Mouse (Mus musculus) urinary bladder, postnatal 4 days (tissue): ENCODE measurements at regions not wholly inside any gene's neighbourhood (a gene's known extent, or its start where the extent isn't known, plus 50 kb on each side); places are given as distances from the start of the nearest gene placed in this dataset.
A peak's percentile ranks its signal among the peaks of the same experiment; 100 is the strongest.

Source experiments
- DNase-seq, 2 experiments: peaks; one replicate each; pipeline ENCODE4 v3.0.0; 2021 to 2022; ENCODE audit warnings: low spot score in 2 of 2

GRCm38 (mm10) chr10:91314441-91314840 is 133.3 kb upstream of the Tmpo start:
- no peak for DNase-seq

GRCm38 (mm10) chr10:91313316-91313715 is 132.2 kb upstream of the Tmpo start:
- DNase-seq, result no peak

DNA sequence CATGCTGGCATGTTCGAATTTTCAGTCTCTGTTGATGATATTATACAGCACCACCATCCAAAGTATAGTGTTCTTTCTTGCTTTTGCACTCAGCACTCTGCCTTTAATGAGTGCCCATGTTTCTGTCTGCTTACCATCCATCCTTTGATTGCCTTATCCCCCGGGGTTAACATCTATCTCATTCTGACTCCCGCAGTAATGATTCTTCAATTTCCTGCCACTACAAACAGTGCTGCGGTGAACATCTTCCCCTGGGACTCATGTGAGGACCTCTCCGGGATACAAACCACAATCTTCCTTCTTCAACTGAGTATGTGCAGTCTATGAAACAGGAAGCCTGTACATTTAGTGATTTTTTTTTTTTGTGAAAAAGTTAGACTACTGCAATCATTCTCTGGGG is 131.8 kb upstream of the Tmpo start:
- no peak for DNase-seq

GRCm38 (mm10) chr10:91300067-91300466 is 119.0 kb upstream of the Tmpo start:
- DNase-seq, result no peak

DNA sequence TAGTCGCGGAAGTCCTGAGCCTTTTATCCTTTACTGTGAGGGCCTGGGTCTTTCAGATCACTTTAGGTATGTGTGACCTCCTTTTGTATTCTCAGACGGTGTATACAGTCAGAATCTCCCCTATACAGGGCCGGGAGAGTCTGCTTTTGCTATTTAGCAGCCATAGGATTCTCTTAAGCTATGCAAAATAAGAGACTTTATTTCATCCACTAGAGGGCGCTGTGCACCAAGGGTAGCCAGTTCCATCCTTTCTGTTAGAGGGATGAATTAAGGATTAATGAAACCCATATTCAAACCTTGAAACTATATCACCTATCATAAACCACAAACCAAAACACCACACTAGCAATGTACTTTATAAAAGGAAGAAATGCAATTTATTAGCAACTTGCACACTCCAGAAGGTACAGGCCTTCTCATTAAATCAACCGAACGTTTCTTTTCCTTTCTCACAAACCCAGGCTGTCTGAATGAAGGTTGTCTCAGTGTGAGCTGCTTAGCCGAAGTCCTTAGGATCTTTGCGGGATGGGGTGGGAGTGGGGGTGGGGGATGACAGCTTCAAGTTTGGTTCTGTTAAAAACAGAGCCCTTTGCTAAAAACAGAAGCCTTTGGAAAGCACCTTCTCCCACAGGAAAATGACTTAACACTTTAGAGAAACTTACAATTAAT is 116.8 kb upstream of the Tmpo start:
- DNase-seq, result no peak

DNA sequence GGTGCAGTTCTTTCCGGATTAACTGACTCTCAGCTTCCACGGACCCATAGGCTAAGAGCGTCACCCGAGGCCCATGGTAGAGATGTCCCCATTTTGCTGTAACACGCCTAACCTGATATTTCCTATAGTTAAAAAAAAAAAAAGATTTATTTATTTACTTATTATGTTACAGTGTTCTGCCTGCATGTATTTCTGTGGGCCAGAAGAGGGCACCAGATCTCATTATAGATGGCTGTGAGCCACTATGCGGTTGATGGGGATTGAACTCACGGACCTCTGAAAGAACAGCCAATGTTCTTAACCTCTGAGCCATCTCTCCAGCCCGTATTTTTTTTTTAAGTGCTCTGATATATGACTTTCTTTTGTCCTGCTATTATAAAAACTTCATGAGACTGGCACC is 114.2 kb upstream of the Tmpo start:
- no peak for DNase-seq

DNA sequence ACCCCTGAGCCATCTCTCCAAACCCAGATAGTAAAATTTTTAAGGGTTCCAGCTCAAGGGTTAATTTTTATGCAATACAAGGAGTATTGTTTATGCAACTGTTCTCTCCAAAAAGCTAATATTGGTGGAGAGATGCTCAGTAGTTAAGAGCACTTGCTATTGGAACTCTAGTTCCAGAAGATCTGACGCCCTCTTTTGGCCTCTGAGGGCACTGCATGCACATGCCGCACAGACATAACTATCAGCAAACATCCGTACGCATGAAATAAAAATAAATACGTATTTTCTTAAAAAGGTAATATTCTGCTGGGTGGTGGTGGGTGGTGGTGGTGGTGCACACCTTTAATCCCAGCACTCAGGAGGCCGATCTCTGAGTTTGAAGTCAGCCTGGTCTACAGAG is 112.1 kb upstream of the Tmpo start:
- no peak for DNase-seq

GRCm38 (mm10) chr10:91284259-91284658 is 103.1 kb upstream of the Tmpo start:
- no peak for DNase-seq

DNA sequence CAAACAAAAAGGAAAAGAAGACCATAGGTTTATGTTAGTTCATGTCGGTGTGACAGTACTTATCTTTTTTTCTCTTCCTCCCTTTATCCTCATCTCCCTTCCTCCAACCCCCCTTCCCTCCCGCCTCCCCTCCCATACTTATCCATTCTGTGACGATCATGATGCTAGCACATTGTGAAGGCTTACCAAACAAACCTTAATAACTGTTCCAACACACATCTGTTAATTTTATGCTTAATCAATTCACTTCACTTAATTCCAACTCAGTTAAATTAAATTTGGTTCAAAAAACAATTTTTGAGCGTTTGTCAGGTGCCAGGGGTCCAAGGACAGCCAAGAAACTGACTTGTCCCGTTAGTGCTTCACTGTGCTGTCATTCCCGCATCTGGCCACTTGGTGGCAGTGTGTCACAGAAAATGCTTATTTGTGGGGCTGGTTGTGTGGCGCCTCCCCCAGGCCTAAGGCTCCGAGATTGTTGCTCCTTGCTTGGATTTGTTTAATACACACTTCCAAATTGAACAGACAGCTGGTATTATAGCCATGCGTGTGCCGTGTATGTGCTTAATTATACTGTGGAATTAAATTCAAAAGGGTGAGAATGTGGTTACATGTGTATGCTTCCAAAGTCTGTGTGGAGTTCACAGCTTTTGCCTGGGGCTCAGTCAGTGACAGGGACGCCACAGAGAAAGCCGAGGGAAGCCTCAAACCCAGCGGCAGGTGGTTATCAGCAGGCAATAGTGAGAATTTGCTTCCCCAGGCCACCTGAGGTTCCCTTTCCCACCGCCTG is 90.0 kb upstream of the Tmpo start:
- peak; percentile 74 to 86 for DNase-seq

GRCm38 (mm10) chr10:91270268-91270954 is 89.3 kb upstream of the Tmpo start:
- peak; percentile 64 to 71 for DNase-seq

- DNase-seq, result peak in 1 of 2 experiments; percentile 22
Measured at GRCm38 (mm10) chr10:91267886-91268285, 86.8 kb upstream of the Tmpo start.

DNA sequence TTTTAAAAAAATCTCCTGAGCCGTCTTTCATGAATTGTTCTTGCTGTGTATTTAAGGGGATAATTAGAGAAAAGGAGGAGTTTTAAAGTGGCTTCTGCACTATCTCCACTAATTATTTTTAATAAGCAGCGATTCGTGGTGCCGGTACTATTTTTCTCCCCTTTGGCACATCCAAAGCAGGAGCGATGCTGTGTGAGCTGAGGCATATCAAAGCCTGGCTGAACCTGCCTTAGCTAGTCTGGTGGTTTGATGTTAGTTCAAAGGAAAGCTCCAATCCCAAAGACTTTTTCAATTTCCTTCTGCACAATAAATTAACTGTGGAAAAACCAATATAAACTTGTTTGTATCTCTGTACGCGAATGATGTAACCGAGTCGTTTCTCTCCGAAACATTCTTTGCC is 79.3 kb upstream of the Tmpo start:
- DNase-seq, result no peak

GRCm38 (mm10) chr10:91249681-91250195 is 68.6 kb upstream of the Tmpo start:
- no peak for DNase-seq

DNA sequence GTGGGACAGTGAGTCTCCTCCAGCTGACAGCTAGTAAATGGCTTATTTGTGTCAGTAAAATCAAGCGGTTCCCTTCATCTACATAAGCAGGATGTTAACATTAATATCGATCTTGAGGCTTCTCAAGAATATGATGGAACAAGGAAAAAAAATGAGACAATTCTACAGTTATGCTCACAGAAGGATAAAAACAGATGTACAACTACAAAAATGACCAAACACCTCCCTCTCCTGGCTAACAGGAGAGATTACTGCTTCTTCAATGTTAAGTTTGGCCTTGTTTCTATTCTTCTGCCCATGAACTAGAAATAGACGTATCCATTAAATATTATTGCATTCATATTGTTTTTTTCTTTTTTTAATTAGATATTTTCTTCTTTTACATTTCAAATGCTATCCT is 63.2 kb upstream of the Tmpo start:
- no peak for DNase-seq

DNA sequence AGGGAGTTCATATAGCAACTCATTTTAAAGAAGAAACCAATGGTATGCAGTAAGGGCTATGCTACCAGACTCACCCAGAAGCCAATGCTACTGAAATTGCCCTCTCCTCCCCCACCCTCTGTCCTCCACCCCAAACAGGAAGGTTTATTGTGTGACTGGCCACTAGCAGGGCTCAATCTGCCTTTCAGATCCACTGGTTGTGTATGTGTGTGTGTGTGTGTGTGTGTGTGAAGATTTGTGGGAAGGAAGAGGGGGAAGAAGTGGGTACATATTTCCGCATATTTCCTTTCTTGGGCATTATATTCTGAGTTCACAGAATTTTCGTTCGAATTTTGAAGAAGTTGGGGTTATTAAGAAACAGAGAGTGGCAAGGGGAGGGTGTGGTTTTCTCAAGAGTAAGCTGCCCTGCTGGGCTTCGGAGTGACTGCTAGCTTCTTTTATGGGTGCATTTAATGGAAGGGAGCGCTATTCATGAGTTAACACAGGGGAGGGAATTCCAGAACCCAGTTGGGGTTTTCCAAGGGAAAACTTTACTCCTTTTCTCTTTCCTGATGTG is 61.5 kb upstream of the Tmpo start:
- no peak for DNase-seq

DNA sequence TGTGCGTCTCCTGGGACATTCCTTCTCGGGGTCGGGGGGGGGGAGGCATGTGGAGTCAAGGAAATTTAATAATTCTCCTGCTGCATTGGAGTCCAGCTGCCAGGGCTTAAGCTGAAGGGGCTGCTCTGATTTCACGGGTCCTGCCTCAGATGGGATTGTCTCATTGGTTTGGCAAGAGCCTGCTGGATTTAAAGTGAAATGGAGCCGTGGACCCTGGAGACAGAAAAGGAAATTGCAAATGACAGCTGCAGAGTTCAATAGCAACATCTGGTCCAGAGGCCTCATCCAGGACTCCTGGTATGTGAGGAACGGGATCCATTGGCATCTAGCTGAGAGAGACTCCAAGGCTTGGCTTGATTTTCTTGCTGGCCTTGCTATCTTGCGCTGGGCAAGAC is 60.5 kb upstream of the Tmpo start:
- no peak for DNase-seq

GRCm38 (mm10) chr10:91240856-91241610 is 59.9 kb upstream of the Tmpo start:
- peak; percentile 69 to 75 for DNase-seq

DNA sequence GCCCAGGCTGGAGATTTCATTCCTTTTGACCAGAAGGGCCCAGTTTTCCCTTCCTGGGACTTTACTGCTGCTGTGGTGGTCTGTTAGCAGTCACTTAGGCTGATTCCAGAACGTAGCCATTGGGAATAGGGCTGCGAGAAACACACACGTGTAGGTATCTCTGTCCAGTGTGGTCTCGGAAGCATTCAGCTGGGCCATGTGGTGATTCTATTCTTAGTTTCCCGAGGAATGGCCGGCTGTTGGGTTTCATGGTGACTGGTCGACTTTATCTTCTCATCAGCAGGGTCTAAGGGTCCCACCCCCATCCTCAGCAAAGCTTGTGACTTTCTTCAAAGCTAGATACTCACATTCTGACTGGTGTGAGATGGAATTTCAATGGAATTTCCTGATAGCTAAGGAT is 59.2 kb upstream of the Tmpo start:
- DNase-seq, result no peak

- DNase-seq, result peak in 1 of 2 experiments; percentile 48
Measured at GRCm38 (mm10) chr10:91236844-91237243, 55.7 kb upstream of the Tmpo start.

DNA sequence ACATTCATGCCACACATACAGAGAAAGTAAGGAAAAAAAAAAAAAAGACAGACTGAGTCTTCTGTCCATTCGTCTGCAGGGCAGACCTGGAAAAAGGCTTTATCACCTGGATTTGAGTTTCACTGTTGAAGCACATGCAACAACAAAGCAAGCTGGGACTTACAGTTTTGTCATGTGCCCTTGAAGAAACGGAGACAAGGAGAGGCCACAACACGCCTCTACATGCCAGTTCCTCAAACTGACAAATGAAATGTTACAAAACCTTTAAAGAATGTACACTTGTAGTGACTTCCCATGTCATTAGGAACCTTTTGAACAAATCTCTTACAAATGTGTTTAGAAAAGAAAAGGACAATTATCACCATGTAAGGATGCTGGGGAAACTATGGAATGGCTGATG is 53.6 kb upstream of the Tmpo start:
- no peak for DNase-seq
